Mouse (Mus musculus) intestine, embryonic 15.5 days (tissue): ENCODE results near the gene Kif1b. TPM values are rescaled to one million over a fixed set of nuclear protein-coding genes. Genes with fewer than 3 reads are reported as not detected.
"Not testable (repeated sequence)": the region's sequence is repeated elsewhere in the genome, so short reads cannot be mapped to it uniquely, and the experiment has no call there.

Source experiments
- ATAC-seq: fragments of 200-750 bp; cut with Nextera tagmentation; 2 replicates; pipeline ENCODE4 v1.8.0; 2017; ENCODE audit warnings: moderate TSS enrichment, moderate library complexity
- H3K27ac ChIP-seq: fragments of 300-500 bp; sonication (generic); 2 replicates; pipeline ENCODE4 v1.5.1; 2015; ENCODE audit warnings: mild to moderate bottlenecking, inconsistent platforms
- H3K27me3 ChIP-seq: fragments of 300-500 bp; sonication (generic); replicated peaks from 2 replicates; pipeline ENCODE4 v1.6.1; 2015; ENCODE audit warnings: inconsistent platforms
- H3K36me3 ChIP-seq: fragments of 300-500 bp; sonication (generic); 2 replicates; pipeline ENCODE4 v1.6.1; 2015; ENCODE audit warnings: inconsistent platforms
- H3K4me1 ChIP-seq: fragments of 300-500 bp; sonication (generic); replicated peaks from 2 replicates; pipeline ENCODE4 v1.6.1; 2015; ENCODE audit warnings: inconsistent platforms
- H3K4me2 ChIP-seq: fragments of 300-500 bp; sonication (generic); replicated peaks from 2 replicates; pipeline ENCODE4 v1.6.1; 2015; ENCODE audit warnings: mild to moderate bottlenecking, inconsistent platforms
- H3K4me3 ChIP-seq: fragments of 300-500 bp; sonication (generic); replicated peaks from 2 replicates; pipeline ENCODE4 v1.5.1; 2015; ENCODE audit warnings: inconsistent platforms
- H3K9ac ChIP-seq: fragments of 300-500 bp; sonication (generic); 2 replicates; pipeline ENCODE4 v1.6.1; 2015; ENCODE audit warnings: inconsistent platforms
- H3K9me3 ChIP-seq: fragments of 300-500 bp; sonication (generic); 2 replicates; pipeline ENCODE4 v1.6.1; 2016; ENCODE audit warnings: inconsistent platforms
- WGBS: fragments of 180-500 bp; shearing (Covaris S2); methylation state at CpG from one replicate; pipeline ENCODE4 v1.1.7; 2015; 5-methylcytosine and 5-hydroxymethylcytosine counted together
- polyA plus RNA-seq: library from polyadenylated mRNA; unstranded; fragments of >200 nt; fragmentation: Nextera tagmentation; extraction: Ambion mirVana; gene quantifications from 2 replicates; pipeline ENCODE4 v1.2.1, GENCODE M21; 2015

The Kif1b gene
- polyA plus RNA-seq, 1 experiment from 2014 or later = 25.5 TPM

GRCm38 (mm10) chr4:149228682-149229081 lies 78.8 kb downstream of the Kif1b start:
- ATAC-seq = not testable (repeated sequence)

DNA sequence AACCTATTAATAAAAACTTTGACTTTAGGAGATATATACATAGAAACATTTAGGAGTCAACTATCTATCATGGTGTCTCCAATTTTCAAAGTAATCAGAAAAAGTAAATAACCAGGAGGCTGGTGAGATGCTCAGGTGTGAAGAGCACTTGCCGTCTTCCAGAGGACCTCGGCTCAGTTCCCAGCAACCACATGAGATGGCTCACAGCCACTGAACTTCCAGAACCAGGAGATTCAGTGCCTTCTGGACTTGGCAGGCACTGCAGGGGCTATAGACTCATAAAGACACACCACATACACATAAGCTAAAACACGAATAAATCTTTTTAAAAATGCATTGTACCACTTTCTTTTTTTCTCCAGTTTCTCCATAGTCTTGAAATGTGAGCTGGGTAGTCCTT lies 79.2 kb downstream of the Kif1b start:
- Histone ChIP-seq H3K36me3 (peaks cover 9% of the 10 kb centered on the region; the same call in 1 of the 2 replicates), H3K4me2 (no peak overlapping the region), H3K4me1 (no peaks in the 10 kb centered on the region), H3K27ac (no peak overlapping the region), H3K27me3 (no peaks in the 10 kb centered on the region), H3K4me3 (no peak overlapping the region), H3K9me3 (no peaks in the 10 kb centered on the region), H3K9ac (no peak overlapping the region)
- ATAC-seq = no peak
- WGBS = 91% methylated on average over 3 of the region's 3 CpGs

More at GRCm38 (mm10) chr4:149228682-149229081, 78.8 kb downstream of the Kif1b start:
- H3K9me3 ChIP-seq, H3K4me2 ChIP-seq, H3K27me3 ChIP-seq, H3K36me3 ChIP-seq, H3K4me3 ChIP-seq, H3K27ac ChIP-seq, H3K9ac ChIP-seq, H3K4me1 ChIP-seq: not testable (repeated sequence)
- 90% methylated on average over 3 of the region's 3 CpGs for WGBS

- H3K36me3 ChIP-seq = peaks cover 9% of the 10 kb centered on the region; the same call in 1 of the 2 replicates
- no peak overlapping the region for H3K9ac ChIP-seq
- no peaks in the 10 kb centered on the region for H3K9me3 ChIP-seq
- H3K4me3 ChIP-seq = no peak overlapping the region
- H3K4me2 ChIP-seq = no peak overlapping the region
- WGBS = 76% methylated on average over 3 of the region's 3 CpGs
- no peak overlapping the region for H3K27ac ChIP-seq
- H3K4me1 ChIP-seq = no peaks in the 10 kb centered on the region
- no peaks in the 10 kb centered on the region for H3K27me3 ChIP-seq
- no peak for ATAC-seq
Observed at GRCm38 (mm10) chr4:149226311-149226710, 81.2 kb downstream of the Kif1b start.

GRCm38 (mm10) chr4:149223453-149223852 lies 84.0 kb downstream of the Kif1b start:
- Histone ChIP-seq H3K27me3 (no peaks in the 10 kb centered on the region), H3K9ac (no peak overlapping the region), H3K4me2 (no peak overlapping the region), H3K4me1 (no peaks in the 10 kb centered on the region), H3K4me3 (no peak overlapping the region), H3K9me3 (no peaks in the 10 kb centered on the region), H3K27ac (no peak overlapping the region), H3K36me3 (peaks cover 9% of the 10 kb centered on the region; the same call in 1 of the 2 replicates)
- WGBS = 92% methylated on average over 3 of the region's 3 CpGs
- no peak for ATAC-seq

DNA sequence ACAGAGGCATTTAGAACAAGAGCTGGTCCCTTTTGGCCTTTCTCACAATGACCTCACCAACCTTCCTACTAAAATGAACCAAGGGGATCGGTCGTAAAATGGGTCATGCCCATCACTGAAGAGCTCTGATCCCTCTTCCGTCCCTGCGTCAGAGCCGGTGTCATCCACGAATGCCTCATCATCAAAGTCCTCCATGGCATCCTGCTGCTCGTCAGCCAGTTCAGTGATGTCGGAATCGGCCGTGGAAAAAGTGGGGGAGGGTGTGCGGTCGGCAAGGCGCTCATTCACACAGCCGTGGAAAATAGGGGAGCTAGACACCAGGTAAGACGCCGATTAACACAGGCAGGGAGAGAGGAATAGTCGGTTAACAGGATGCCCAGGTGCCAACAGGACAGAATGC lies 87.0 kb downstream of the Kif1b start:
- Histone ChIP-seq H3K4me3 (no peak overlapping the region), H3K4me1 (peaks cover 7% of the 10 kb centered on the region; the same call in 1 of the 2 replicates), H3K27ac (no peak overlapping the region), H3K4me2 (no peak overlapping the region), H3K9ac (no peak overlapping the region), H3K36me3 (peaks cover 4% of the 10 kb centered on the region; the same call in 1 of the 2 replicates), H3K9me3 (no peaks in the 10 kb centered on the region), H3K27me3 (no peaks in the 10 kb centered on the region)
- no peak for ATAC-seq
- 89% methylated on average over 17 of the region's 17 CpGs for WGBS

DNA sequence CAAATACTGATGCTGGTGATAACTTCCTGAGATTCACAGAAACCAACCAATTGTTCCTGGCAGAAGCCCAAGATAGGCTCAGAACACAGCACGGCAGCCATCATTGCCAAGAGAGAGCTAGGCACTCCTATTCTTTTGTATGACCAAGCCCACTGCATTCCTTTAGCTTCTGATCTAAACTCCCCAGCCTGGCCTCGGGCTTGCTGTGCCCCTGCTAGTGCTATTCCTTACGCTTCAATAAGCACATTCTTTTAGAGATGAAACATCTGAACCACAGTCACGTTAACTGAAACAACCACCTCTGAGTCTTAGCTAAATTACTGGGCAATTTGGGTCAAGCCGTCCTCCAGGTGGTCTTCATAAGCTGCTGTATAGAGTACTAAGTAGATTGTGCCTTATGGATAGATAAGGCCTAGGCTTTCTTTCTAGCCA lies 87.4 kb downstream of the Kif1b start:
- Histone ChIP-seq H3K9me3 (no peaks in the 10 kb centered on the region), H3K27me3 (no peaks in the 10 kb centered on the region), H3K4me2 (no peak overlapping the region), H3K4me1 (peaks cover 9% of the 10 kb centered on the region; the same call in 1 of the 2 replicates), H3K4me3 (no peak overlapping the region), H3K27ac (no peak overlapping the region), H3K36me3 (peaks cover 4% of the 10 kb centered on the region), H3K9ac (no peak overlapping the region)
- no peak for ATAC-seq
- 67% methylated on average over 5 of the region's 5 CpGs for WGBS

- peaks cover 4% of the 10 kb centered on the region for H3K36me3 ChIP-seq
- peaks cover 12% of the 10 kb centered on the region; the same call in 1 of the 2 replicates for H3K4me1 ChIP-seq
- WGBS = 83% methylated on average over 12 of the region's 12 CpGs
- H3K4me2 ChIP-seq = no peak overlapping the region
- H3K27me3 ChIP-seq = no peaks in the 10 kb centered on the region
- no peak overlapping the region for H3K27ac ChIP-seq
- no peaks in the 10 kb centered on the region for H3K9me3 ChIP-seq
- ATAC-seq = no peak
- H3K4me3 ChIP-seq = no peak overlapping the region
- no peak overlapping the region for H3K9ac ChIP-seq
Observed at GRCm38 (mm10) chr4:149219401-149220041, 88.0 kb downstream of the Kif1b start.

GRCm38 (mm10) chr4:149218476-149218875 lies 89.0 kb downstream of the Kif1b start:
- no peaks in the 10 kb centered on the region for H3K27me3 ChIP-seq

DNA sequence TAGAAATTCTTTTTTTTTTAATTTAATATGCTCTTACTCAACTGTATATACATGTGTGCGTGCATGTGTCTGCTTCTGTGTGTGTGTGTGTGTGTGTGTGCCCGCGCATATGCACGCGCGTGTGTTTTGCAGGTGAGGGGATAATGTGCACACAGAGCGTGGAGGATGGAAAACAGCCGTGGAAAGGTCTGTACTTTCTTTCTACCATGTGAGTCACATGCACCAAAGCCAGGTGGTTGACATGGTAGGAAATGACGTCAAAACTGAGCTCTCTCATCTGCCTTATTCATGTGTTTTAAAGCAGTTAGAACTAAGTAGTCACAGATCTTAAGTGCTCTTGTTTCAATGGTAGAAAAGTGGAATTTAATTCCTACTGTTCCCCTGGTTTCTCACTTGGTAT lies 91.5 kb downstream of the Kif1b start:
- H3K4me3 ChIP-seq = no peak overlapping the region
- H3K9ac ChIP-seq = no peak overlapping the region
- no peak for ATAC-seq
- no peaks in the 10 kb centered on the region for H3K9me3 ChIP-seq
- WGBS = 82% methylated on average over 9 of the region's 9 CpGs
- no peak overlapping the region for H3K27ac ChIP-seq
- H3K4me2 ChIP-seq = no peak overlapping the region
- H3K36me3 ChIP-seq = peaks cover 14% of the 10 kb centered on the region
- peaks cover 12% of the 10 kb centered on the region; the same call in 1 of the 2 replicates for H3K4me1 ChIP-seq
- no peaks in the 10 kb centered on the region for H3K27me3 ChIP-seq

More at GRCm38 (mm10) chr4:149218476-149218875, 89.0 kb downstream of the Kif1b start:
- WGBS = 92% methylated on average over 5 of the region's 5 CpGs
- Histone ChIP-seq H3K9me3 (no peaks in the 10 kb centered on the region), H3K9ac (no peak overlapping the region), H3K4me2 (no peak overlapping the region), H3K4me1 (peaks cover 12% of the 10 kb centered on the region; the same call in 1 of the 2 replicates), H3K27ac (no peak overlapping the region), H3K36me3 (no peaks in the 10 kb centered on the region; the same call in 1 of the 2 replicates), H3K4me3 (no peak overlapping the region)
- ATAC-seq = no peak

DNA sequence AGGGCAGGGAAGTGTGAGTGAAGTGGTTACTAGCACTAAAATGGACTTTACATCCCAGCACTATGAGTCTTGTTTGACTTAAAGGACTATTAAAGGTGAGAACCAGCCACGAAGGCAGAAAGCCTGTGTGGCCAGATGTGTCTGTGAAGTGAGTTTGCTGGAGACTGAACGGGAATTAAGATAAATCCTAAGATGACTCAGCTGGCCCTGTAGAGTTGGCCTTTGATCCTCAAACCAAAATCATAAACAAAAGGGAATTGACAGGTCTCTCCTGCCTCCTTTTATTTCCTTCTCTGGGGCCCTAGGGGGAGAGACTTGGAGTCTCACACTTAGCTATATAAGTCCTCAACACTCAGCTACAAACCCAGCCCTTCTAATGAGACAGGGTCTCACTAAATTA lies 92.1 kb downstream of the Kif1b start:
- ATAC-seq = peak; percentile 86
- Histone ChIP-seq H3K4me2 (no peak overlapping the region), H3K36me3 (peaks cover 14% of the 10 kb centered on the region), H3K4me3 (no peak overlapping the region), H3K27ac (0 out of 2 replicates have a peak overlapping the region, but pooled peaks have one; percentile 18), H3K27me3 (no peaks in the 10 kb centered on the region), H3K4me1 (peaks cover 12% of the 10 kb centered on the region; the same call in 1 of the 2 replicates), H3K9ac (no peak overlapping the region), H3K9me3 (no peaks in the 10 kb centered on the region)
- 25% methylated on average over 2 of the region's 2 CpGs for WGBS

GRCm38 (mm10) chr4:149214468-149214867 lies 93.0 kb downstream of the Kif1b start:
- not testable (repeated sequence) for H3K9me3 ChIP-seq, H3K27ac ChIP-seq, H3K27me3 ChIP-seq, H3K9ac ChIP-seq, H3K4me2 ChIP-seq, ATAC-seq, H3K4me3 ChIP-seq
- Histone ChIP-seq H3K36me3 (peaks cover 14% of the 10 kb centered on the region), H3K4me1 (peaks cover 12% of the 10 kb centered on the region; the same call in 1 of the 2 replicates)
- WGBS = 91% methylated on average over 2 of the region's 2 CpGs

DNA sequence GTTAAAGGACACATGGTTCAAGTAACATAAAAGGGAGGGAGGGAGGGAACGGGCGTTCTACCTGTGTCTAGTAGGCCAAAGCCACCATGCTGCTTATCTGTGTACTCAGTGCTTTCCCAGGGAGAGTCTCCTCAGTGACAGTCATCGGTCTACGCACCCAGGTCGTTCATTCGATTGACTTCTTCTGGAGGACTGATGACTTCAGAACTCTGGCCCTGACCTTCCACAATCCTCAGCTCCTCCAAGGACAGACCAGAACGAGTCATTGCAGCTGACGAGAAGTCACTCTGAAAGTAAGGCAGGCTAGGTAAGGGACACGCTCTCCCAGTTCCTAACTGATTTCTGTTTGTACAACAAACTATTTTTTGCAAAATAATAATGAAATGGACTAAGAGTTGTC lies 94.0 kb downstream of the Kif1b start:
- 91% methylated on average over 9 of the region's 9 CpGs for WGBS
- H3K27me3 ChIP-seq = no peaks in the 10 kb centered on the region
- H3K4me3 ChIP-seq = no peak overlapping the region
- peaks cover 14% of the 10 kb centered on the region for H3K36me3 ChIP-seq
- H3K4me1 ChIP-seq = peaks cover 12% of the 10 kb centered on the region; the same call in 1 of the 2 replicates
- no peak overlapping the region for H3K9ac ChIP-seq
- H3K27ac ChIP-seq = no peak overlapping the region
- H3K4me2 ChIP-seq = no peak overlapping the region
- no peaks in the 10 kb centered on the region for H3K9me3 ChIP-seq
- ATAC-seq = no peak

- not testable (repeated sequence) for H3K27me3 ChIP-seq, H3K4me1 ChIP-seq, H3K4me2 ChIP-seq, H3K9ac ChIP-seq, H3K27ac ChIP-seq, H3K9me3 ChIP-seq, H3K4me3 ChIP-seq, ATAC-seq
- peaks cover 14% of the 10 kb centered on the region for H3K36me3 ChIP-seq
- 89% methylated on average over 6 of the region's 6 CpGs for WGBS
Observed at GRCm38 (mm10) chr4:149211441-149211840, 96.1 kb downstream of the Kif1b start.
